Mouse (Mus musculus) hindbrain, embryonic 10.5 days (tissue): ENCODE measurements around the gene Pkn1. TPM values are rescaled to one million over a fixed set of nuclear protein-coding genes. Genes with fewer than 3 reads are reported as not detected.

Experiments
- DNase-seq: peaks from one replicate; pipeline ENCODE4 v3.0.0-alpha.2; 2017; ENCODE audit warnings: low spot score
- H3K27ac ChIP-seq: fragments of 300-500 bp; sonication (generic); 2 replicates; pipeline ENCODE4 v1.5.1; 2016; ENCODE audit warnings: mild to moderate bottlenecking, moderate library complexity
- H3K27me3 ChIP-seq: fragments of 300-500 bp; sonication (generic); 2 replicates; pipeline ENCODE4 v1.6.1; 2016; ENCODE audit warnings: mild to moderate bottlenecking; ENCODE audit not compliant: poor library complexity, insufficient read depth, severe bottlenecking
- H3K36me3 ChIP-seq: fragments of 300-500 bp; sonication (generic); 2 replicates; pipeline ENCODE4 v1.6.1; 2016; ENCODE audit warnings: mild to moderate bottlenecking, moderate library complexity
- H3K4me1 ChIP-seq: fragments of 300-500 bp; sonication (generic); replicated peaks from 2 replicates; pipeline ENCODE4 v1.6.1; 2016; ENCODE audit warnings: mild to moderate bottlenecking
- H3K4me3 ChIP-seq: fragments of 300-500 bp; sonication (generic); 2 replicates; pipeline ENCODE4 v1.5.1; 2016; ENCODE audit warnings: mild to moderate bottlenecking, moderate library complexity
- H3K9me3 ChIP-seq: fragments of 300-500 bp; sonication (generic); 2 replicates; pipeline ENCODE4 v1.6.1; 2016; ENCODE audit warnings: mild to moderate bottlenecking, moderate library complexity
- WGBS: fragments of 180-500 bp; shearing (Covaris S2); methylation state at CpG from one replicate; pipeline ENCODE4 v1.1.7; 2016; 5-methylcytosine and 5-hydroxymethylcytosine counted together
- polyA plus RNA-seq: library from polyadenylated mRNA; unstranded; fragments of >200 nt; fragmentation: Nextera tagmentation; extraction: Ambion mirVana; gene quantifications from 2 replicates; pipeline ENCODE4 v1.2.1, GENCODE M21; 2016

The Pkn1 gene
- polyA plus RNA-seq, 1 experiment from 2014 or later = 29.9 TPM

DNA sequence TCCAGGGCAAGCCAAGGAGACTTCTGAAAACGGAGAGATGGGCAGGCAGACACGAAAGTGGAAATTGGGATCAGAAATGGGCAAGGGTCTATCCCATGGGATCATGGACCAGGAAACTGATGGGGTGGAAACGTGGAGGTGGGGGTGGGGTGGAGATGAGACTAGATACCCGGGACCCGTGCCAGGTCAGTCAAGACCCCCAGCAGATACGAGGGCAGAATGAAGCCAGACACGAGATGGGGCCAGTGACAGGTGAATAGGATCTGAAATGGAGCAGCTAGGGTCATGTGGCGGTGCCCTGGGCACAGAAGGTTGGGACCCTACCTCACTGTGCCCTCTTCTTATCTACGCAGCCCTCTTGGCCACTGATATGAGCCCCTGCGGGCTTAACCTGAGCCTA lies 31.5 kb downstream of the Pkn1 start:
- H3K4me1 ChIP-seq = peaks cover 42% of the 10 kb centered on the region
- H3K4me3 ChIP-seq = peak overlapping the region; percentile 54
- DNase-seq = no peak
- WGBS = 83% methylated on average over 10 of the region's 10 CpGs
- H3K27ac ChIP-seq = peak overlapping the region; percentile 80; the same call in 1 of the 2 replicates
- peaks cover 52% of the 10 kb centered on the region for H3K36me3 ChIP-seq
- peaks cover 27% of the 10 kb centered on the region for H3K27me3 ChIP-seq
- no peaks in the 10 kb centered on the region for H3K9me3 ChIP-seq

DNA sequence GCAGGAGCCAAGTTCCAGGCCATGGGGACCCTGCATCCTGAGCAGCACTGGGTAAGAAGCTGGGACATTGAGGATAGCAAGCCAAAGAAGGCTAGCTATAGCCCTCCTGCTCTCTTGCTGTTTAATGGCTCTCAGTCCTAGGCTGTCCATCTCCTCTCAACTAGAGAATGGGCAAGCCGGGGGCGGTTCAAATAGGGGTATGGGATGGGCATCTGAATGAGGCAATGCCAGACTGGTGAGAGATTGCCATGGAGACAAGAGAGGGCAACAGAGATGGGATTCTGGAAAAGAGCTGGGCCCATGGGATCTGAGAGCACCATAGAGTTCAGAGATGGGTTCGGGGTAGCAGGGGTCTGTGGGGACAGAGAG lies 32.1 kb downstream of the Pkn1 start:
- Histone ChIP-seq H3K4me3 (no peak overlapping the region; the same call in 1 of the 2 replicates), H3K36me3 (peaks cover 51% of the 10 kb centered on the region), H3K27me3 (peaks cover 27% of the 10 kb centered on the region), H3K4me1 (peaks cover 48% of the 10 kb centered on the region), H3K9me3 (no peaks in the 10 kb centered on the region), H3K27ac (peak overlapping the region; percentile 26; the same call in 1 of the 2 replicates)
- no peak for DNase-seq
- WGBS = 90% methylated on average over 3 of the region's 3 CpGs

DNA sequence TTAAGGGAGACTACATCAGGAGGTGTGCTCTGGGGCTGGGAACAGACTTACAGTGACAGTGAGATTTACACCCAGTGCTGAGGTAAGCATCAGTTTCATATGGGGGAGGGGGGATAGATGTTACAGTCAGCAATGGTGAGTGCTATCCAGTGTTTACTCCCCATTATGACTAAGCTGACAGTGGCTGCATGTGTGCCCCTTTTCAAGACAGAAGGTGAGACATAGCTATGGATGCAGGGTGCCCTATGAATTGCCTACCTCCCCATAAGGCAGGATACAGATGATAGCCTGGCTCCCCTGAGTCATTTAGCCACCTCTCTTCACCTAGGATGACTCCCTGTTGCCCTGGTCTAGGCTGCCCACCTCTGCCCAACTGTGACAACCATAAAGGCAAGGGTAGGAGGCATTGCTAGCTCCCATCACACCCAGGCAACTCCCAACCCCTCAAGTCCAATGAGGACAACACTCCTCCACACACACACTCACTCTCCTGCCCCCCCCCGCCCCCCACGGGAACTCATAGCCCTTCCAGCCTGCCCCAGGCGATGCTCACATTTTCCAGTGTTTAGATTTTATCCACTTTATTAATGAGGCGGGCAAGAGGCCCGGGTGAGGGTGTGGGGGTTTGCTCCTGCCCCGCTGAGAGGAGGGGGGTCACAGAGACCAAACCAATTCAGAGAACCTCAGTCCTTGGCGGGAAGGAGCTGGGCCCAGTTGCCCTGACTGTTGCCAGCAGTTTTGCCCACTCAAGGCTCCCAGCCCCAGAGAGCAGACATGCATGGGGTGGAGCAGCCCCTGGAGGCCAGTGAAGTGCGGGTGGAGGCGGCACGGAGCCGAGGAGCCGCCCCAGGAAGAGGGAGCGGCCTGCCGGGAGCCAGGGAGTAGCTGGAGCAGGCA lies 32.8 kb downstream of the Pkn1 start, which contains the start of gene Ptger1:
Gene Ptger1 (plus strand): TSS at position 710 of the 897 bp plus-strand sequence.
- no peak for DNase-seq
- Histone ChIP-seq H3K4me1 (peaks cover 55% of the 10 kb centered on the region), H3K27ac (peak within 1 kb of the TSS; percentile 26; the same call in 1 of the 2 replicates), H3K36me3 (peaks cover 46% of the 10 kb centered on the region), H3K27me3 (peaks cover 27% of the 10 kb centered on the region), H3K4me3 (peak within 1 kb of the TSS; percentile 54; the same call in 1 of the 2 replicates), H3K9me3 (no peaks in the 10 kb centered on the region)
- WGBS = 52% methylated on average over 14 of the region's 14 CpGs

DNA sequence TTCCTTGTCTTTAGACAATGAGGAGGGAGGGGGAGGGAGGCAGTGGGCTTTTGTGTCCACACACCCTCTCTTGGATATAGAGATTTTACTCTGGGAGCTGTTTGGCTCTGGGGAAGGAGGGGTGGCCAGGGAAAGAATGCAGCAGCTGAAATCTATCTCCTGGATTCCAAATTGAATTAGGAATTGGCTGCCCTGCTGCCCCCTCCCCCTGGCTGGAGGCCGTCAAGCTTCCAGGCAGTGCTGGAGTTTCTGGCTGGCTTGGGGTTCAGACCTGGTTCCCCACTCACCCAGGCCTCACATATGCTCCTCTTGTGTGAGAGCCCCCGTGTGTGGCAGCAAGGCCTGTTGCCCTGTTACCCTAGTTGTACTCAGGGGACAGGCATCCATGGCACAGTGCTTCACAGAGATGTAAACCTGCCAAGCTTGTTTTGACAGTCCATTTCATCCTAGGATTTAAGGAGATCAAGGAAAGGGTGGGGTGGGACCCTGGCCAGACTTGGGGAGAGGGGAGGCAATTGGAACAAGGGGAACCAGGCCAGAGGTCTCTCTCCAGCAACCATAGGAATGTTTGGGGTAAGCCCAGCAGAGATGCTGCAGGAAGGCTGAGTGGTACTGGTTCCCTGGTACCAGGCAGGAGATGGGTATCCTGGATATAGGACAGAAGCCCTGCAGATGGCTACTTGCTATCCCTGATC lies 33.9 kb downstream of the Pkn1 start:
- Histone ChIP-seq H3K27ac (peak overlapping the region; percentile 37; the same call in 1 of the 2 replicates), H3K4me3 (no peak overlapping the region), H3K27me3 (peaks cover 27% of the 10 kb centered on the region), H3K9me3 (no peaks in the 10 kb centered on the region), H3K4me1 (peaks cover 66% of the 10 kb centered on the region), H3K36me3 (peaks cover 35% of the 10 kb centered on the region)
- no peak for DNase-seq
- WGBS = 39% methylated on average over 2 of the region's 2 CpGs

DNA sequence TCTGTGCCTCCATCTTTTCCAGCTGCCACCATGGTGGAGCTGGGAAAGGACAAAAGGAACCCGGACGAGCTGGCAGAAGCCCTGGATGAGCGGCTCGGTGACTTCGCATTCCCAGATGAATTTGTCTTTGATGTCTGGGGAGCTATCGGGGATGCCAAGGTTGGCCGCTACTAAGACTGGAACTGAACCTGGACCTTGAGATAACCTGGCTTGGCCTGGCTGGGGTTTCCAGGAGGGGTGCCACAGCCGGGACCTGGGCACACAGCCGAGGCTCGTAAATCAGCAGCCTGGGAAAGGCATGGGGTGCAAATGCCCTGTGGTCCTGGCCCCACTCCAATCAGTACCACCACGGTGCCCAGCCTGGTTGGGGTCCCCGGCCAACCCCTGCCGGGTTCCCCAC lies 34.9 kb downstream of the Pkn1 start:
- H3K4me1 ChIP-seq = peaks cover 71% of the 10 kb centered on the region
- no peak for DNase-seq
- H3K27me3 ChIP-seq = peaks cover 23% of the 10 kb centered on the region
- WGBS = 88% methylated on average over 13 of the region's 13 CpGs
- peaks cover 27% of the 10 kb centered on the region for H3K36me3 ChIP-seq
- no peaks in the 10 kb centered on the region for H3K9me3 ChIP-seq
- no peak overlapping the region for H3K27ac ChIP-seq
- H3K4me3 ChIP-seq = no peak overlapping the region

DNA sequence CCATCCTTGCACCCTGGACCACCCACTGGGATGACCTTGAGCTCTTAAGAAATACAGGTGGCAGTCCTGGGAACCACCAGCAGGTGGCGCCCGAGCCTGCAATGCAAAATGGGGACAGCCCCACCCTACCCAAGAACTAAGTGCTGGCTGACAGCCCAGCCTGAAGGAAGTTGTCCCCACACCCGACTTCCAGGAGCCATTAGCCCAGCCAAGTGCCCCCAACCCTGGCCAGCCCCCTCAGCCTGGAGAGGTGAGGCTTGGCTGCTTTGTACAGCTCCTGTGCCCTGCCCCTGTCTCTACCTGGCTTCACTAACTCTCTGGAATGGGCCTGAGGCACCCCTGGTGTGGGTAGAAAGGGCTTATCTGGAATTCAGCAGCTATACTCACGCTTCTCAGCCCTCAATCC lies 36.6 kb downstream of the Pkn1 start:
- Histone ChIP-seq H3K4me3 (no peak overlapping the region), H3K27ac (peak overlapping the region; percentile 54), H3K27me3 (peaks cover 11% of the 10 kb centered on the region), H3K4me1 (peaks cover 62% of the 10 kb centered on the region), H3K36me3 (peaks cover 36% of the 10 kb centered on the region), H3K9me3 (no peaks in the 10 kb centered on the region)
- DNase-seq = peak; percentile 84
- WGBS = 8% methylated on average over 4 of the region's 4 CpGs

DNA sequence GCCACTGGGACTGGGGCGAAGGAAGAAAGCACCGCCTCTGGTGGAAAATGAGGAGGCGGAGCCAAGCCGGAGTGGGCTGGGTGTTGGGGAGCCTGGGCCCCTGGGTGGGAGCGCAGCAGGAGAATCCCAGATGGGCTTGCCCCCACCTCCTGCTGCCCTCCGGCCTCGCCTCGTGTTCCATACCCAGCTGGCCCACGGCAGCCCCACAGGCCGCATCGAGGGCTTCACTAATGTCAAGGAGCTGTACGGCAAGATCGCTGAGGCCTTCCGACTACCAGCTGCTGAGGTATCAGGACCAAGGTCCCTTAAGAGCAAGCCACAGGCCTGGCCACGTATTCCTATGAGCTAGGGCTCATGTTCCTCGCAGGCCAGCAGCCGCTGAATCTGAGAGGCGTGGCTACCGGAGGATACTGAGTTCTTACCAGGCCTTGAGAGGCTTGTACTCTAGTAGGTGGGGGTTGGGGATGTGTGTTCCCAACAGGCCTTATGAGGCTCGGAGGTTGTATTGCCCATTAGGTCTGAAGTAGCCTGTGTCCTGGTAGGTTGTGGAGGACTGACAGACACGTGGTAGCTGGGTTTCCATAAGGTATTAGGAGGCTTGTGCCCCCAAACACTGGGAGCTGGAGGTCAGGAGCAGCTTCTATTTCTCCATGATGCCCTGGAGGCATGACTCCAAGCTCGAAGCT lies 37.8 kb downstream of the Pkn1 start:
- H3K9me3 ChIP-seq = no peaks in the 10 kb centered on the region
- H3K27me3 ChIP-seq = no peaks in the 10 kb centered on the region
- H3K36me3 ChIP-seq = peaks cover 49% of the 10 kb centered on the region
- WGBS = 17% methylated on average over 22 of the region's 22 CpGs
- H3K27ac ChIP-seq = peak overlapping the region; percentile 57
- H3K4me1 ChIP-seq = peaks cover 54% of the 10 kb centered on the region
- peak; percentile 46 for DNase-seq
- peak overlapping the region; percentile 14; the same call in 1 of the 2 replicates for H3K4me3 ChIP-seq

DNA sequence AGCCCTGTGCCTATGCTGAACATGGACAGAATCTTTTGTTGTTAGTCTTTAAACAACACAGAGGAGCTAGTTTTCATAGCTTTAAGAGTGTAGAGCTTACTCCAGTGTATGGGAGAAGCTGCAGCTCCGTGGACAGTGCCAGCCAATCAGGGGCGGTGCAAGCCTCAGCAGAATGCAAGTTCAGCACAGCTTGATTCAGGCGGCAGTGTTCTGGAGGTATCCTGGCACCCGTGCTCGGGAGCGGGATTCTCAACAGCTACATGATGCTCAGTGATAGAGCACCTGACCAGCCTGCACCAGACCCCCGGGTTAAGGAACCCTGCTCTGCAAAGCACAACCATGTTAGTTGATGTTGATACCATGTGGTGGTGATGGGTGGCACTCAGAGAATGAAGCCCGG lies 38.4 kb downstream of the Pkn1 start:
- WGBS = 11% methylated on average over 8 of the region's 8 CpGs
- H3K4me1 ChIP-seq = peaks cover 53% of the 10 kb centered on the region
- no peaks in the 10 kb centered on the region for H3K9me3 ChIP-seq
- H3K4me3 ChIP-seq = peak overlapping the region; percentile 14; the same call in 1 of the 2 replicates
- peak overlapping the region; percentile 57 for H3K27ac ChIP-seq
- peaks cover 55% of the 10 kb centered on the region for H3K36me3 ChIP-seq
- H3K27me3 ChIP-seq = no peaks in the 10 kb centered on the region
- DNase-seq = no peak

DNA sequence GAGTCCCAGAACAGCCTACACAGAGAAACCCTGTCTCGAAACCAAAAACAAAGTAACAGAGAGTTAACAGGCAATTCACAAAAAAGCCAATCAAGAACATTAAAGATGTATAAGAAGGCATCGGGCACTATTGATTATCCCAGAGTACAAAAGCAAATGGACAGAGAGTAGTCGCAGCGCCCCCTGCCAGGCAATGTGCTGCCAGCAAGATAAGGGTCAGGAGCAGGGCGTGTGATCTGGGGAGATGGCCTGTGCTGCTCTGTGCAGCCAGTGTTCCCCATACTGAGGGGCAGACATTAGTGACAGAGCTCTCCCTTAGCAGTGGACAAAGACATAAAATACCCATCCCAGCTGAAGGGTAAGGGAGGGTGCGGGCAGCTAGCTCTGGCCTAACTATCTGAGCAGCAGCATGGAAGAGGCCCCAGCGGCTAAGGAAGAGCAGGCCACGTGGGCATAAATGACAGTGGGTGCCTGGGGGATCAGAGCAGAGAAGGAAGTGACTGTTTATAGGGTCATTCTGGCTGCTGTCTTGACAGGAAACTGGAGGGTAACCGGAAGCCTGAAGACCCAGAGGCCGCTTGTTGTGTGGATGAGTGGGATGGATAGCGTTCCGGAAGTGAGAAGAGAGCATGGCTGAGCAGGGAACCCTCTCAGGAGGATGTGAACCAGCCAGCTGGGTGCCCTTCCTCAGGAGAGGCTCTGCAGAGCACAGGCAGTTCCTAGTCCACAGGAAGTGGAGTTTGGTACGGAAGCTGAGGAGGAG lies 42.3 kb downstream of the Pkn1 start:
- WGBS = 80% methylated on average over 13 of the region's 13 CpGs
- no peaks in the 10 kb centered on the region for H3K9me3 ChIP-seq
- peak overlapping the region; percentile 30; the same call in 1 of the 2 replicates for H3K27ac ChIP-seq
- DNase-seq = no peak
- peaks cover 49% of the 10 kb centered on the region for H3K4me1 ChIP-seq
- no peaks in the 10 kb centered on the region for H3K27me3 ChIP-seq
- H3K36me3 ChIP-seq = peaks cover 39% of the 10 kb centered on the region
- no peak overlapping the region for H3K4me3 ChIP-seq

DNA sequence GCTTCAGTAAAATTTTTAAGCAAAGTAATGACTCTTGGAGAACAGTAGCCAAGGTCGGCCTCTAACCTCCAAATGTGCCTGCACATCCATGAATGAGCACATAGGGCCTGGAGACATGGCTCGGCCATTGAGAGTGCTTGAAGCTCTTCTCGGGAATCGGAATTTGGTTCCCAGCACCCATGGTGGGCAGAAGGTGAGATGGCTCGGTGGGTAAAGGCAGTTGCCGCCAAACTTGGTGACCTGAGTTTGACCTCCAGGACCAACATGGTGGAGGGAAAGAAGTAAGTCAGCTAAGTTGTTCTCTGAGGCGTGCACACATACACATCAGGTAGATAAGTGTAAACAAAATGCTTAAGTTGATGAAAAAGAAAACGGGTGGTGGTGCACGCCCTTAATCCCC lies 42.9 kb downstream of the Pkn1 start:
- peaks cover 39% of the 10 kb centered on the region for H3K36me3 ChIP-seq
- 91% methylated on average over 9 of the region's 9 CpGs for WGBS
- no peak overlapping the region for H3K27ac ChIP-seq
- no peaks in the 10 kb centered on the region for H3K27me3 ChIP-seq
- H3K9me3 ChIP-seq = no peaks in the 10 kb centered on the region
- no peak overlapping the region for H3K4me3 ChIP-seq
- DNase-seq = no peak
- H3K4me1 ChIP-seq = peaks cover 43% of the 10 kb centered on the region

DNA sequence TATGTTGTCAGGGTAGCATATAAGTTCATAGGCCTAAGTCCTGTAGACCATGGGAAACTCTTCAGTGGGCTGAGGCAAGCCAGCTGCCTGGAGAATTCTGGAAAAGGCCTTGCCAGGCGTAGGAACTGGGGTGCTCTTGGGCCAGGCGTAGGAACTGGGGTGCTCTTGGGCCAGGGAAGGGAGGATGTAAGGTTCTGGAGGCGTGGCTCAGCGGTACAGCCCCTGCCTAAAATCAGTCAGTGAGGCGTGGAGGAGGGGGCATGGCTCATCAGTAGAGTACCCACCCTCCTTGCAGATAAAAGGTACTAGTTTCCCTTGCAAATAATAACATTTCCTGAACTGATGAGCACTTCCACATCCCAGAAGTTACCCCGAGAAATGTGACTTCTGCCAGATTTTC lies 44.3 kb downstream of the Pkn1 start:
- no peak overlapping the region for H3K4me3 ChIP-seq

DNA sequence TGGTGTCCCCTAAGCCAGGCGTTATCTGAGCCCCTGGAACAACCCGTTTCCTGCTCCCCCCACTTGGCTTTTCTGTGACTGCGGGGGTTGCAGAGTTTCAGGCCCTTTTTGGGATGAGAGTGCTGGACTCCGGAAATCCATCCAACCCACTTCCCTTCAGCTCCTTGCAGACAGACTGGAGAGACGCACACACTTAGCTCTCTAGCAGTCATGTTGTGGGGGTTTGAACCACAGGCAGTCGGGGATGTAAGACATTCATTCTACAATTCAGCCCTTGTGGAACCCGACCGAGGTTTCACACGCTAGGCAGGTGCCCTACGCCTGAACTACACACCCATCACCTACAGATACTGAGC lies 45.3 kb downstream of the Pkn1 start:
- H3K4me3 ChIP-seq = peak overlapping the region; percentile 92

More for the DNA sequence above, 44.3 kb downstream of the Pkn1 start:
- H3K9me3 ChIP-seq = no peaks in the 10 kb centered on the region
- 92% methylated on average over 6 of the region's 6 CpGs for WGBS
- no peak for DNase-seq
- peaks cover 39% of the 10 kb centered on the region for H3K36me3 ChIP-seq
- H3K4me1 ChIP-seq = peaks cover 30% of the 10 kb centered on the region
- H3K27me3 ChIP-seq = no peaks in the 10 kb centered on the region
- no peak overlapping the region for H3K27ac ChIP-seq

More for the DNA sequence above, 45.3 kb downstream of the Pkn1 start:
- peak overlapping the region; percentile 96 for H3K27ac ChIP-seq
- peaks cover 39% of the 10 kb centered on the region for H3K36me3 ChIP-seq
- no peak for DNase-seq
- 53% methylated on average over 10 of the region's 10 CpGs for WGBS
- no peaks in the 10 kb centered on the region for H3K9me3 ChIP-seq
- no peaks in the 10 kb centered on the region for H3K27me3 ChIP-seq
- H3K4me1 ChIP-seq = peaks cover 26% of the 10 kb centered on the region
